Mouse (Mus musculus): ENCODE results near the gene Fbxl8.

DNA sequence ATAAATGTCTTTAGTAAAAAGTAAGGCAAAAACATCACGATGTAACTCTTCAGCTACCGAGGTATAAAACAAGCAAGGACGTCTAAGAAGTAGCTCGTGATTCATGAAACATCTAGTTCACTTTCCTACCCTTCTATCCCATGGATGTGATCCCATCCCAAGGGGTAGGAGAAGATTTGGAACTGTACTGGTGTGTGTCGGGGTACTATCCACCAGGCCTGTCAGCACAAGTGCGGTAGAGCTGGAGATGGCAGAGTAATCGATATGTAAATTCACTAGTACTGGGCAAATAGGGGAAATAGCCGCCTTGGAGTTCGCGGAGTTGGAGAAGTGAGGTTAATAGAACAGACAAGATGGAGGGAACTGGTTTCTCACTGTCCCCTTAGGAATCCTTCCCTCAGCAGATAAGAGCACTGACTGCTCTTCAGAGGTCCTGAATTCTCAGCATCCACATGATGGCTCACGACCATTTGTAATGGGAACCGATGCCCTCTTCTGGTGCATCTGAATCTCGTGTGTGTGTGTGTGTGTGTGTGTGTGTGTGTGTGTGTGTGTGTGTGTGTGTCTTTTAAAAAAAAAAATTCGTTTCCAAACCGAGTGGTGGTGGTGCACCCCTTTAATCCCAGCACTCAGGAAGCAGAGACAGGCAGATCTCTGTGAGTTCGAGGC lies 1.1 kb upstream of the Fbxl8 start:
- TF ChIP-seq POLR2A (IDR thresholded peaks at IDR 0.05; ENCODE audit: control insufficient read depth, low read depth, low read length): no peak
- TF ChIP-seq CTCF (IDR thresholded peaks at IDR 0.05; ENCODE audit: control insufficient read depth, insufficient read depth, insufficient replicate concordance, low read depth, low read length): no peak

Measured in testis, adult 2 months (tissue).